Mouse (Mus musculus) stomach, adult 2 months (tissue): ENCODE results near the gene Myl6b. TPM values are rescaled to one million over a fixed set of nuclear protein-coding genes. Genes with fewer than 3 reads are reported as not detected.

Source experiments
- polyA plus RNA-seq: library from polyadenylated mRNA; depleted of rRNA; stranded (reverse); fragments of >200 nt; gene quantifications from 2 replicates; pipeline ENCODE4 v1.2.3, GENCODE M21; 2012; rRNA removed

The Myl6b gene
- 1.6 and 1.9 TPM in 2 replicates for polyA plus RNA-seq

DNA sequence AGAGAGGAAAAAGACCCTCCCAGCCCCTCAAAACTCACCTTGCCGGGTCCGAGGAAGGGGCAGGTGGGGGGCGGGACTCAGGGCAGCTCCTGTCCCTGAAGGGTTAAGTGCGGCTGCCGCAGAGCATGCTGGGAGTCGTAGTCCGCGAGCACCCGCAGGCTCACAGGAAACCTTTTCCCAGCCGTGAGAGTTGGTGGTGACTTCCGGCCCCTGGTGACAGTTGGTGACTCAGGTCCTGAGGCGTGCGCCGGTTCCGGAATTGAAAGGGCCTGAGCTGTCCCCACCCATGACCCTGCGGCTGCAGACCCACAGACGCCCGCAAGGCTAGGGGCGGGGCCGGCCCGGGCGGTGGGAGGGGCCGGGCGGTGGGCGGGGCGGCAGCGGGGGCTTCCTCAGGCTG is at the start of gene Myl6b:
Gene Myl6b, minus strand, starts transcription at position 96 of the 400 bp plus-strand sequence.

GRCm38 (mm10) chr10:128547361-128548032 is 49.0 kb upstream of the Myl6b start, which contains the start of gene Zc3h10:
Gene Zc3h10 (minus strand): TSS chr10:128547774.

GRCm38 (mm10) chr10:128525671-128526308 is 27.3 kb upstream of the Myl6b start, which contains the start of gene Esyt1:
Gene Esyt1 (minus strand): TSS chr10:128525871.

GRCm38 (mm10) chr10:128493695-128494666 is 4.5 kb downstream of the Myl6b start, which contains the start of gene Myl6:
Gene Myl6 (minus strand): TSS chr10:128494145.

GRCm38 (mm10) chr10:128458719-128459408 is 39.6 kb downstream of the Myl6b start, which contains the start of gene Smarcc2:
Gene Smarcc2 (plus strand): TSS chr10:128459248.

Other genes with a start within 250 kb of the Myl6b start
- gene Apon, start 244.6 kb downstream of the Myl6b start, polyA plus RNA-seq: 0.10 TPM in 1 of 2 replicates, not detected in the other
- 0.87 and 0.95 TPM in 2 replicates for gene Apof, start 230.0 kb downstream of the Myl6b start, polyA plus RNA-seq
- 6.2 and 8.3 TPM in 2 replicates for gene Stat2, start 228.1 kb downstream of the Myl6b start, polyA plus RNA-seq
- 0.04 TPM in 1 of 2 replicates, not detected in the other for gene Il23a, start 199.9 kb downstream of the Myl6b start, polyA plus RNA-seq
- gene Pan2, start 195.3 kb downstream of the Myl6b start, polyA plus RNA-seq: 5.9 and 9.0 TPM in 2 replicates
- gene Cnpy2, start 176.2 kb downstream of the Myl6b start, polyA plus RNA-seq: 10.5 and 16.3 TPM in 2 replicates
- gene Cs, start 161.0 kb downstream of the Myl6b start, polyA plus RNA-seq: 146 and 160 TPM in 2 replicates
- gene Coq10a, start 129.7 kb downstream of the Myl6b start, polyA plus RNA-seq: 8.6 and 9.5 TPM in 2 replicates
- gene Ankrd52, start 121.6 kb downstream of the Myl6b start, polyA plus RNA-seq: 7.5 and 9.2 TPM in 2 replicates
- gene Slc39a5, start 97.5 kb downstream of the Myl6b start, polyA plus RNA-seq: 0.83 and 0.84 TPM in 2 replicates
- 9.5 and 10.9 TPM in 2 replicates for gene Nabp2, start 87.2 kb downstream of the Myl6b start, polyA plus RNA-seq
- gene Rnf41, start 87.0 kb downstream of the Myl6b start, polyA plus RNA-seq: 7.1 and 8.2 TPM in 2 replicates
- gene Smarcc2, start 39.4 kb downstream of the Myl6b start, polyA plus RNA-seq: 32.1 and 38.8 TPM in 2 replicates
- 404 and 639 TPM in 2 replicates for gene Myl6, start 4.5 kb downstream of the Myl6b start, polyA plus RNA-seq
- 22.8 and 23.2 TPM in 2 replicates for gene Esyt1, start 27.2 kb upstream of the Myl6b start, polyA plus RNA-seq
- 6.9 and 7.8 TPM in 2 replicates for gene Zc3h10, start 49.1 kb upstream of the Myl6b start, polyA plus RNA-seq
- 1,075 and 1,307 TPM in 2 replicates for gene Rpl41, start 50.6 kb upstream of the Myl6b start, polyA plus RNA-seq
- gene Pa2g4, start 67.3 kb upstream of the Myl6b start, polyA plus RNA-seq: 4.8 and 7.2 TPM in 2 replicates
- gene Erbb3, start 91.0 kb upstream of the Myl6b start, polyA plus RNA-seq: 15.2 and 18.8 TPM in 2 replicates
- gene Rps26, start 128.1 kb upstream of the Myl6b start, polyA plus RNA-seq: 506 and 586 TPM in 2 replicates
- gene Ikzf4, start 147.3 kb upstream of the Myl6b start, polyA plus RNA-seq: 0.70 and 0.71 TPM in 2 replicates
- 19.1 and 36.0 TPM in 2 replicates for gene Suox, start 175.4 kb upstream of the Myl6b start, polyA plus RNA-seq
- 35.8 and 44.6 TPM in 2 replicates for gene Rab5b, start 197.6 kb upstream of the Myl6b start, polyA plus RNA-seq
- 1.5 and 1.8 TPM in 2 replicates for gene Pmel, start 205.5 kb upstream of the Myl6b start, polyA plus RNA-seq
- gene Cdk2, start 206.3 kb upstream of the Myl6b start, polyA plus RNA-seq: 4.8 and 7.7 TPM in 2 replicates
- gene Dgka, start 246.2 kb upstream of the Myl6b start, polyA plus RNA-seq: 11.9 and 18.1 TPM in 2 replicates
- 7.1 and 7.7 TPM in 2 replicates for gene Pym1, start 249.2 kb upstream of the Myl6b start, polyA plus RNA-seq